Mouse (Mus musculus) cerebellum, adult 8-10 months (tissue): ENCODE measurements around the gene Arhgef38.

Source experiments
- DNase-seq: peaks from one replicate; pipeline ENCODE4 v3.0.0; 2022

Arhgef38 gene

DNA sequence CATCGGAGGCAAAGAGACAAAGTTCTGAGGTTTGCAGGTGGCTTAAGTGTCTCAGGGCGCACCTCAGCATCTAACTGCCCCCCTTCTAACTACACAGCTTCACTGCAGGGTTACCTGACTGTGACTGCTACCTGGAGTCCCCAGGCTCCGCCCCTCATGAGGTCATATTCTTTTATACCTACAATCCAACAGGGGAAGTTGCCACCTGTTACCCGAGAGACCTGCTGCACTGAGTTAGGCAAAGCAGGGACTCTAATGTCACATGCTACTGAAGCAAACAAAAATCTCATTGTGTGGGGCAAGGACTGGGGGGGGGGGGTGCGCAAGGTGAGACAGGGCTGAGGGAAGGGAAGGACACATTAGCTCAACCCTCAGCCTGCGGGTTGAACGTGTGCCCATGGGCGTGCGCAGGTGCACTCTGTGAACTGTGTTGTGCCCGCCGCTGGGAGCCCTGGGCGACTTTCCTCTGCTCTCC is at the start of gene Arhgef38:
Gene Arhgef38 (minus strand): TSS at position 129 of the 475 bp plus-strand sequence.
- no peak for DNase-seq

DNA sequence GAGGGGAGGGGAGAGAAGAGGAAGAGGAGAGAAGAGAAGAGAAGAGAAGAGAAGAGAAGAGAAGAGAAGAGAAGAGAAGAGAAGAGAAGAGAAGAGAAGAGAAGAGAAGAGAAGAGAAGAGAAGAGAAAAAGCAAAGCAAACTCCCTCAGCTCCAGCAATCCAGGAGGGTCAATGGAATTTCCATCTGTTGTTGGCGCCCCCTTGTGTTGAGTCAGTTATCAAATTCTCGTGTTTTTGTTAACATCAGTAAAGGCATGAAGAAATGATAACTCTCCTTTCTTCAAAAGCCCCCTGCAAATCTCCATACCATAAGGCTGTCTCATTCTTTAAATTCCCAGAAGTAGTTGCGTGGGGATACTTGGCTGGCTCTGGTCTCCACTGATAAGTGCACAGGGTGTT is 37.1 kb upstream of the Arhgef38 start:
- peak; percentile 74 for DNase-seq

DNA sequence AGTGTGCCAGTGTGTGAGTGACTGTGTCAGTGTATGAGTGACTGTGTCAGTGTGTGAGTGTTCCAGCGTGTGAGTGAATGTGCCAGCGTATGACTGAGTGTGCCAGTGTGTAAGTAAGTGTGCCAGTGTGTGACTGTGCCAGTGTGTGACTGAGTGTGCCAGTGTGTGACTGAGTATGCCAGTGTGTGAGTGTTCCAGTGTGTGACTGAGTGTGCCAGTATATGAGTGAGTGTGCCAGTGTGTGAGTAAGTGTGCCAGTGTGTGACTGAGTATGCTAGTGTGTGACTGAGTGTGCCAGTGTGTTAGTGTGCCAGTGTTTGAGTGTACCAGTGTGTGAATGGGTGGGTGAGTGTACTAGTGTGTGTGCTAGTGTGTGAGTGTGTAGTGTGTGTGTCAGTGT is 24.1 kb upstream of the Arhgef38 start:
- no peak for DNase-seq

DNA sequence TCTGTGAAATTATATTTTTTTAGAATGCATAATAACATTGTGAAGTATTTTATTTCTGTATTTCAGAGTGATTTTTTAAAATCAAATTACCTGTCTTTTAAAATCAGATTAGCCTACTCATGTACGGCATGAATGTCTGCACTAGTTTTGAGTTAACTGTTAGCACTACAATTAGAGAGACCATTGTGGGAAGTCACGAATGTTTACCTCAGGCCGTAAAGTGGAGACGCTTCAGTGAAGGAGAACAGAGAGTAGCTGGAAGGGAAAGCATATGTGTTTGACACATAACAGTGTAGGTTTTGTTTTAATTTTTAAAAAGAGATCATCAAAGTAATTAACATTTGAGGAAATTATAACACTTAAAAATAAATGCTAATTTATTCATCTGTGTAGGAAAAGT is 21.1 kb upstream of the Arhgef38 start:
- no peak for DNase-seq

DNA sequence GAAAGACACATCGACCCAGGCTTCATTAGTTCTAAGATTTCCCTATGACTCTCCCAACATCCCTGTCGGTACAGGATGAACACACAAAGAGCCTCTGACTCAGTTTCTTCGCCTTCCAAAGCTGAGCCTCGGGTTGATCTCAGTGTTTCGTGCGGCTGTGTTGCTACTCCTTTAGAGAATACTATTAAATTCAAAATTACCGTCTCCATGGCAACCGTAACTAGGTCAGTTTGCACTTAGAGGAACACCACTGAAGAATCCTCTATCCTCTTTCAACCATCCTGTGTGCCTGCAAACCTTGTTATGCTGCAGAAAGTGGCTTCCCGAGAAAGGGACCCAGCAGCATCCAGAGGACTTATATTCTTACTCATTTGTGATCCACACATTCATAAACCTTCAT is 9.3 kb upstream of the Arhgef38 start:
- no peak for DNase-seq

DNA sequence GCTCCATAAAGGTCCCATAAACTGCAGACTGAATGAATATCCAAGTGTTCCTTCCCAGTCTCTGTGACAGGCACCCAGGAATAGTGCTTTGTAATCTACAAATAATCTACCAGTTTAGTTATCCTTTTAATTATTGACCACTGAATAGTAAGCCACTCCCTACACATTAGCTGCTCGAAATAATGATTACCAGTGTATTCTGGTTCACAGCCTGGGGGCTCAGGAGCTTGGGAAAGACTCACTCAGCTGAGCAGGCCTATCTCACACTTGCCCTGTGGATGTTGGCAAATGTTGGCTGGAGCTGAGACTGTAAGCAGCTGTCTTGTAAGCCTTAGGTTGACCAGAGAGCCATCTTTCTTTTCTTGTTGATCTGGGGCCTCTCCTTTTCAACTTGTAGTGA is 7.2 kb upstream of the Arhgef38 start:
- DNase-seq = no peak

DNA sequence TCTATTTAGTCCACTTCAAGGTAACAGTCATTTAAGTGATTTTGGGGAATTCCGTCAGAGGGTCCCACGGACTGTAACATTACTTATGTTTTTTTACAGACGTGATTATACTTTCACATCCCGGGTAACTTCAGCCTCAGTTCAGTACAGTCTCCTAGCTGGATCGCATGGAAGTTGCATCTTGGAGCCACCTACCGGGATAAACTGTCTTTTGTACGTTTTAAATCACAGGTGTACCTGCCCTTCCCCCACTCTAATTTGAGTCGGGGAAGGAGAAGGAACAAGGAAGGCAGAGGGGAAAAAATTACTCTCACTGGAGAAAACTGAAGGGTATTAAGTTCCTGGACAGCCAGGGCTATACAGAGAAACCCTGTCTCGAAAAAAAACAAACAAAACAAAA is 756 bp downstream of the Arhgef38 start:
- no peak for DNase-seq

DNA sequence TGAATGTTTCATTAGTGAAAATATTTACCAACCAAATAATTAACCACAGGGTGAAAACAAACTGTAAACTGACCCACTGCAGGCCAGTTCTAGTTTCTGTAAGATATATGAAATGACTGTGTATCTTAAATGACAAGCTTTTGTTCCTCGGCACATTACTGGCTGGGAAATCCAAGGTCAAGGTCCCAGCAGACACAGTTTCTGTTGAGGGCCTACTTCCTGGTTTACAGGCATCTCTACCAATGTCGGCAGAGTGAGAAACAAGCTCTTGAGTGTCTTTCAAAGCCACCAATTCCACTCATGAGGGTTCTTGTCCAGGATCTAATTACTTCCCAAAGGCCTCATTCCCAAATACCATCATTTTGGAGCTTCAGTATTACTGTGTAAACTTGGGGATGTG is 4.3 kb downstream of the Arhgef38 start:
- DNase-seq = no peak

DNA sequence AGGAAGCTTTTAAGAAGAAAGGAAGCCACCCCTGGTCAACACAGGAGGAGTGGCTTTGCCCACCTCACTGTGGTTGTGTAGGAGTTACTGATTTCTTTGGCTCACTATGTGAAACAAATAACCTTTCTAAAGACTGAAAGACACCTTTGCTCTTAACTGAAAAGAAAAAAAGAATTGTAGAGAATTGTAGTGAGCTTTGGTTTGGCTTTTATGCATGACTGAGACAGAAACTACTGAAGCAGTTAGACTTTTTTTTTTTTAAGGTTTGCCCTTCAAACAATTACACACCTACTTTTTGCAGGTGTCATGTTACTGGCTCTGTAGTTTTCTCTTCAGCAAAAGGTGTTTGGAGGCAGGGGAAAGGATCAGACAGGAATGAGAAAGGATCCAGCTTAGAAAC is 5.2 kb downstream of the Arhgef38 start:
- DNase-seq = no peak

DNA sequence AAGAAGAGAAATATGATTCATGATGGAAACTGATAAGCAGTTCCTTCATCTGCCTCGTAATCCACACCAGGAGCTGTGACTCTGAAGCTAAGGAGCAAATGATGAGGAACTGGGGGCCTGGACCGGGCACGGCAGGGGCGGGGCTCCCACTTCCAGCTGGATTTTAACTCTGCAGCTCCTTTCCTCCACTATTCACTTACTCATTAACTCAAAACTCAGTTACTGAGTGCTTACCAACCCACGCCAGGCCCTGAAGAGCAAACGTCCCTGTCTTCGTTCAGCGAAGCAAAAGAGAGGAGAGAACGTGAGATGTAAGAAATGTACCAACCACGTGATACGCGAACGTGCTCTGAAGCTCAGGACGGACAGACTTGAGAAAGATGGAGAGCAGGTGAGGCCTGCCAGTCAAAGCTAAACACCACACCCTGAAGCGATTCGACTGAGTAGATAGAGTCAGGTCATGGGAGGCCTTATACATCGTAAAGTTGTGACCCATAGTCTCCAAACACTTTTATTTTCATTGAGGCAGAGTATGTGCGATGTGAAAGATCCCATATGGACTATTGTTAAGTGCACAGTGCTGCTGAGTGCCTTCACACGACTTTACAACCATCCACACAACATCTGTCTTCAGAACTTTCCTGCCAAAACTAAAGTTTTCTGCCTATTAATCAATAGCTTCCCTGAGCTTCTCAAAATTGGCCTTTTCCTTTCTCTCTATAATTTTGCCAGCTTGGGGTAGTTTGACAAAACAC is 7.3 kb downstream of the Arhgef38 start:
- DNase-seq = no peak

DNA sequence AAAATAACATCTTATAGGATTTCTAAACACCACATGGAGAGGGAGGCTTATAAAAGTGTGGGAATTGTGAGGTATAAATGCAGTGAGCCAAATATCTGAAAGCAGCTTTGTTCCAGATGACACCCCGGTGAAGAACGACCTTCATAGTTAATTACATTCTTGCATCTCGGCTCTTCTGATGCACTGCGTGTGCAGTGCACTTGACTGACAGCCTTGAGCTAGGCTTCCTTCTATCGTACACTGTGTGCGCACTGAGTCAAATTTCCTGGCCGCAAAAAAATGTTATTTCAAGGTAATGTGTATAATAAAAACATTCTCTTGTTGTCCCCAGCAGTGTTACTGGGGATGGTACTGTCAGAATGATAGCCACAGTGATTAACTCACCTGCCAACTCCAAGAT is 16.2 kb downstream of the Arhgef38 start:
- no peak for DNase-seq

DNA sequence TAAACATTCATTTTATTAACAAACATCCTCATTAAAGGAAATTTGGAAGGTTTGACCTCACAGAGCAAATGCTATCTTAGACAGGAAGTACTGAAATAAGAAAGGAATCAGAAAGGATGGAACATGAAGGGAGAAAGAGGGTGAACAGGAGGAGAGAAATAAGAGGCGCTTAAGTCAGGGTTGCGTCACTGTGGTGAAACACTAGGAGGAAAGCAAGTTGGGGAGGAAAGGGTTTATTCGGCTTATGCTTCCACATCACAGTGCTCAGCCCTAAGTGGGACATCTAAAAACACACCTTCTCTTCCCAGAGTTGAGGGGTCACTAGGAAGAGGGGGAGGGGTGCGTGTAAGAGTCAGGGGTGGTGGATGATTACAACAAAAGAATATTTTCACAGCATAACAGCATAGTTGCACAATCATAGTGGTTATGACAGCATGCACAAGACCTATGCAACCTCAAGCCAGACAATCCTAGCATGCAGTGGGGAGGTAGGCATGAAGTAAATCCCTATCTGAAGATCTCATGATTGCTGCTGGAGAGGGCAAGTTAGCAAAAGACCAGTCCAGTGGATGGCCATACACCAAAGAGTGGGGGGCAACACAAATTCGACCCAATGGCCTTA is 19.4 kb downstream of the Arhgef38 start:
- DNase-seq = no peak

DNA sequence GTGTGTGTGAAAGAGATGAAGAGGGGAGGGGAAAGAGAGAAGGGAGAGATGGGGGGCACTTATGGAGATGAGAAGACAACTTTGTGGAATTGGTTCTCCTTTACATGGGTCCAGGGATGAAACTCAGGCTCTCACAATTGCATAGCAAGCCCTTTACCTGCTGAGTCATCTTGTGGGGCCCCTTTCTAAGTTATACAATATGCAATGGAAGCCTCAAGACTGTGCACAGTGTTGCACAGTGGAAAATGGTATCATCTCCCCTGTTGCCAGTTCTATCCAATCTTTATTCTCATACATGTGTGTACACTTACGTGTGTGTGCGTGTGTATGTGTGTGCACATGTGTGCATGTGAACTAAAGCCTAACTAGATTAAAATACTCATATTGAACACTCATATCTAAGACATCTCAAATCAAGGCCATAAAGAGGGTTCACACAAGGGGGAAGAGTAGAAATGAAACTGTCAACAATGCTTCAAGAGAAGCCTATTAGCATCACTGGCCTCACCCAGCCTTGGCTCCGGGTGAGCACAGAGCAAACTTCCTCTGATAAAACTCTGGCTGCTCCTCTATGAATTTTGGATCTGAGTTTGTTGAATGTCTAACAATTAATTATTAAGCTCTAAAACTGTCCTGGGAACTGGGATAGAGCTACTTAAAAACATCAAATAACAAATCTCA is 21.2 kb downstream of the Arhgef38 start:
- DNase-seq = no peak

DNA sequence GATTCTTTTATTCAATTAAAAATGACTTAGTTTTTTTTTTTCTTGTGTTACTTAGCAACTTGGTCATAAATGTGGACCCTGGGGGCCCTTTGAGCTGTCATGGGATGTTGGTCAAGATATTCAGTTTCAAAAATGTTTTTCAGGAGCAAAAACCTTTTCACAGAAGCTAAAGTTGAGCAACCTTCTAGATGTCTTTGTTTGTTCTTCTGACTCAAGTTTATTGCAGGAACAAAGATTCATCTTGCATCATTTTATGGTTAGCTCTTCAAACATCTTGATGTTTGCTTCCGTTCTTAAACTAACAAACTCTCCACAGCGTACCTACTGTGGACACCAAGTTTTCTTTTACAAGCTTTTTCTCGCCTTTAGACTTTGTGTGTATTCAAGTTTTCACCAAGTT is 23.4 kb downstream of the Arhgef38 start:
- DNase-seq = no peak

DNA sequence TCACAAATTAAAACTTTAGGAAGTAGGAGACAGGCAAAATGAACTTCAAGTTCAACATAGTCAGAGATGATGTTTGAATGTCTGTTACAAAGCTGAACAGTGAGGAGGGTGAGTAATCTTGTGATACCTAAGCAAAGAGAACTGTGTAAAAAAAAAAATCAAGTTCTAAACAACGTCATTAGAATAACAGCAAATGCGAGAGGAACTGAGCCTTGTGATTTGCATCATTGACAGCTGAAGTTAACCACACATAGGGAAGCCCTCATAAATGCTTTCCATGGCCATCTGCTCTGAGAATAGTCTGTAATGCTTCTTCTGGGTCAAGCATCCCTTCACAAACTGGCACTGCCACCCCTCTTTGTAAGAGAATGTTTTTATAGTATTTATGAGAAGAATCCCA is 31.0 kb downstream of the Arhgef38 start:
- DNase-seq = no peak

DNA sequence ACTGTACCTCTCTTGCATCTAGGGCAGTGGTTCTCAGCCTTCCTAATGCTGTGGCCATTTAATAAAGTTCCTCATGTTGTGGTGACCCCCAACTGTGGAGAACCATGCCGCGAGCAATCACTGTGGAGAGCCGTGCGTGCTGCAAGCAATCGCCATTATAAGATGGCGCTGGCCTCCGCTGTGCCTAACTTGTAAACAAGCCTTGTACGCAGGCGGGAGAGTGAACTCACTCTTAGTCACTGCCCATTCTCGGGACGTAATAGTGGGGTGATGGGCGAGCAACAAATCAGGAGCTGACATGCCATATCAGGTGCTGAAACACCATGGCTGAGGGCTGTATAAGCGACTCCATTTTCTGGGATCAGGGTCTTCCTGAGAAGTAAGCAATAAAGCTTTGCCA is 32.6 kb downstream of the Arhgef38 start:
- DNase-seq = no peak

DNA sequence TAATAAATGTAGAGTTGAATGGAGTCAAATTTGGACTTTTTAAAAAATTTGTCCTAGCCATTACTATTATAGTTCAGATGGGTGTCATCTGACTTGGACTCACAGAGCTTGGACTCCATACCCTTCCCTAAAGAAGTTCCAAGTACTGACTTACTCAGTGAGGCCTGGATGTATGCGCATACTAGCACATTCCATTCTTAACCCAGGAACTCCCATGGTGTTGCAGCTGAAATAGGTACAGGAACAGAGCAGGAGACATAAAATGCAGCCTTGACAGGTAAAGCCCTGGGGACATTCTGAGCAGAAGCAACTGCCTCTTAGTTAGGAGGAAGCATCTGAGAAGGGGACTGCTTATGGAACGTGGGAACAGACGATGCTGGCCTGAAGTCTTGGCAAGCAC is 45.8 kb downstream of the Arhgef38 start:
- DNase-seq = no peak

DNA sequence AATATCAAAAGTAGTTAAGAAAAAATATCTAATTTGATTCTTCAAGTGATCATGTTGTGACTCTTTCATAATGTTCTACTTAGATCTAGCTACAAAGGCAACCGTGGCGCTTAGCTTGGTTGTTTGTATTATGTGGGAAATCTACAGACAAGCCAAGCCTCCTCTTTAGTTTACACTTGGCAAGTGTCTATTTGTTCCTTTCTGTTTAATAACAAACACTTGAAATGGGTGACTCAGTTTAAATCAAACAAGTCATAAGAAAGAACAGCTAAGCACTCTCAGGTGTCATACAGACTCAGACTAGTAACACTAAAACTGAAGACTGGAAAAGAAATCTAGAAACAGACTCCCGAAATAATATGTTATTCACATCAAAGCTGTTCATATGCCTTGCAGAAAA is 47.2 kb downstream of the Arhgef38 start:
- DNase-seq = no peak

DNA sequence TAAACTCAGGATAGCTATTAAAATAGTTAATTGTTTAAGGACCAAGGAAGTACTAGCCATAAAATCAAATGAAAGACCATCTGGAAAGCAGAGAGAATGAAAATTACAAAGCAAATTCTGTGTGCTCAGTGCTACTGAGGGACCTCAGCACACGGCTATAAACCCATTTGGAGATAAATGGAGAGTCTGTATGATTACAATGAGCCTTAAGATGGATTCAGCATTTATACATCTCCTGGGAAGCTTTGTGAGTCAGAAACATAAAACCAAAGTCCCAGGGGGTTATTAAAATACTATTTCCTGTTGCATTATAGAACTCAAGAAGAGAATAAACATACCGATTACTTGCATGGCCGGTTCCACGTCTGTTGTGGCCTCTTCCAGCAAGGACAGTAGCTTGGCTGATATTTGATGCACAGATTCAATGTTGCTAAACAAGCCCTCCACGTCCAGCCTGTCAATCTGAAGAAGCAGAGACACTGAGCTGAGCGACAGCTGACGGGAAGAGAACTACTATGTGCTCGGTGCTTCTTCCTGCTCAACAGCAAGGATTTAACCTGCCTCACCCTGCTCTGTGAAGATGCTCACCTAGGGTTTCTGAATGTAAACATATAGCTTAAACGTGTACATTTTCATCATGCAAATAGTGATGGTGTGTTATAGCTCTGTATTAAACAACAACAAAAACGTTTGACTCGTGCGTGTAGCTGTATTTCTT is 58.6 kb downstream of the Arhgef38 start:
- DNase-seq = no peak

DNA sequence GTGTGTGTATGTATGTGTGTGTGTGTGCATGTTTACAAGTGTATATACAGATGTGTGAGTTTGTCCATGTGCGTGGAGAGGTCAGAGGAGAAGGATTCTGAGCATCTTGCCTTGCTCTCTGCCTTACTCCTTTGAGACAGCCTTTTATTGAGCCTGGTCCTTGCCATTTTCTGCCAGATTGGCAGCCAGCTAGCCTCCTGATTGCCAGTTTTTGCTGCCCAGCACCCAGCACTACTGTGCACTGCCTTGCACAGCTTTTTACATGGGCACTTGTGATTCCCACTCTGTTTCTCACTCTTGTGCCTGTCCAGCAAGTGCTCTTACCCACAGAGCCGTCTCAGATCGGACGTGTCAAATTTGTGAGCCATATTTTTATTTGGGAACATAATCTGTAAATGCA is 62.5 kb downstream of the Arhgef38 start:
- no peak for DNase-seq

DNA sequence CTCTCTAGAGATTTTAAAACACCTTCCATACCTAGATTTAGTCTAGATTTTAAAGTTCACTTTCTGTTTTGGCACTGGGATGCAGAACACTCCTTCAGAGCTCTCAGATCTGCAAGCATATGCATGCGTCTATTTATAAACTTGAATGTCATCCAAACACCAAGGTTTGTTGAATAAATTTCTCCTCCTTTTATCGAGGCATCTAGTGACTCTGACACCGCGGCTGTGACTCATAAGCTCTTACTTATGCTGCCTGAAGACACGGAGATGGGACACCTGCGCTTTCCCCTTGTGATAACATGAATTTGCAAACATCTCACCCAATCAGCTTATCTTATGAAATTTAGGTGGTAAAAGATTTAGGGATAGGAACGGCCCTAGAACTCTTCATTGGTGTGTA is 65.0 kb downstream of the Arhgef38 start:
- DNase-seq = no peak

DNA sequence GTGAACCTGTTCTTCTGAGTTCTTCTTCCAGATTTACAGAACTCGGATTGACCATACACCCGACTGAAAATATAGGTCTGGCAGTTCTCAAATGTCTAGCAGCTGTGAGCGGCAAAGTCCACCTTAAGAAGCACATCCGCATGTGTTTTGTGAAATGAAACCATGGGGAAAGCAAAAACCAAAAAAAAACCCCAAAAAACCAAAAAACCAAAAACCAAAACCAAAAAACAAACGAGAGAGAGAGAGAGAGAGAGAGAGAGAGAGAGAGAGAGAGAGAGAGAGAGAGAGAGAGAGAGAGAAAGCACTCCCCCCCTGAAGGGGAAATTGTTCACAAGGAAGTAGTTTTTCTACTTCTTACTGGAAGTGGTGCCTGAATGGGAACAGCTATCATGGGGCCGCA is 67.2 kb downstream of the Arhgef38 start:
- no peak for DNase-seq

DNA sequence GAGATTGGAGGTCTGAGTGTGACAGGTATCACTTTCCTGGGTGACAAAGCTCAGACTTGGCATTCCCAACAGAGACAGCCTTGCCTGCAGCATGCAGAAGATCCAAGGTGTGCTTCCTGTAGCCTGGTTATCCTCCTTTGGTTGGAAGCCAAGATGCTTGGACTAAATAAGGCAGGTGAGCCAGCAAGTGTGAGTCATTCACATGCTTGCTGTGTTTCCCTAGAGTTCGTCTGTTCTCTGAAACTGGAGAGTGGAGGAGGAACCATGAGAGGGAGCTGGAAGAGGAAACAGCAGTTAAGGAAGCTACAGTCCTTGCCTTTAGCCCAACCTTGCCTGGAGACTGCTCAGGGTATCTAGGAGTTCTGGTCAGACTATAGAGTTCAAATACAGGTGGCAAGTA is 69.6 kb downstream of the Arhgef38 start:
- DNase-seq = peak; percentile 63
